Mouse (Mus musculus) C2C12 (cell line): Measurements from ENCODE around the gene Slc22a23.

ENCODE experiments used
- CEBPB ChIP-seq: IDR thresholded peaks from one replicate; pipeline ENCODE4 v1.6.1; 2011; ENCODE audit warnings: low read depth, mild to moderate bottlenecking, control low read depth, moderate library complexity
- CTCF ChIP-seq: IDR thresholded peaks from one replicate; pipeline ENCODE4 v1.5.1; 2011; ENCODE audit not compliant: control insufficient read depth, insufficient read depth, insufficient read length
- MAX ChIP-seq: IDR thresholded peaks from one replicate; pipeline ENCODE4 v1.6.1; 2011; ENCODE audit warnings: mild to moderate bottlenecking, control low read depth
- MYOD1 ChIP-seq: IDR thresholded peaks from one replicate; pipeline ENCODE4 v1.6.1; 2011; ENCODE audit warnings: low read depth; ENCODE audit not compliant: control insufficient read depth, insufficient read length
- MYOG ChIP-seq: IDR thresholded peaks from one replicate; pipeline ENCODE4 v1.6.1; 2011; ENCODE audit not compliant: control insufficient read depth, insufficient read length; ENCODE audit errors: extremely low read depth
- USF1 ChIP-seq: IDR thresholded peaks from one replicate; pipeline ENCODE4 v1.6.1; 2011; ENCODE audit warnings: low read depth, mild to moderate bottlenecking, control low read depth, moderate library complexity

- TF ChIP-seq CTCF (no peak), MYOG (no peak), CEBPB (no peak), USF1 (no peak), MYOD1 (no peak), MAX (no peak)
Observed at GRCm38 (mm10) chr13:34265022-34265565, 79.9 kb downstream of the Slc22a23 start.
